Mouse (Mus musculus) bone marrow, adult 2 months (tissue): ENCODE results near the gene Syn1.

ENCODE experiments used
- CTCF ChIP-seq: fragments of 200-500 bp; IDR thresholded peaks from 2 replicates; pipeline ENCODE4 v1.5.1; 2011; ENCODE audit warnings: low read length, control low read depth; ENCODE audit not compliant: control insufficient read depth, insufficient read depth
- POLR2A ChIP-seq: fragments of 200-500 bp; IDR thresholded peaks from 2 replicates; pipeline ENCODE4 v1.6.1; 2011; ENCODE audit warnings: low read depth, mild to moderate bottlenecking, control low read depth, low read length, borderline replicate concordance; ENCODE audit not compliant: control insufficient read depth

GRCm38 (mm10) chrX:20848256-20848984, 72.4 kb downstream of the Syn1 start:
- TF ChIP-seq CTCF: no peak
- peak; percentile 68; the same call in 1 of the 2 replicates for TF ChIP-seq POLR2A
